Mouse (Mus musculus): Measurements from ENCODE around the gene Med12l. TPM values are rescaled to one million over a fixed set of nuclear protein-coding genes. Genes with fewer than 3 reads are reported as not detected.

Med12l gene
- total RNA-seq, 2 experiments from 2014 or later = 21.7 TPM

DNA sequence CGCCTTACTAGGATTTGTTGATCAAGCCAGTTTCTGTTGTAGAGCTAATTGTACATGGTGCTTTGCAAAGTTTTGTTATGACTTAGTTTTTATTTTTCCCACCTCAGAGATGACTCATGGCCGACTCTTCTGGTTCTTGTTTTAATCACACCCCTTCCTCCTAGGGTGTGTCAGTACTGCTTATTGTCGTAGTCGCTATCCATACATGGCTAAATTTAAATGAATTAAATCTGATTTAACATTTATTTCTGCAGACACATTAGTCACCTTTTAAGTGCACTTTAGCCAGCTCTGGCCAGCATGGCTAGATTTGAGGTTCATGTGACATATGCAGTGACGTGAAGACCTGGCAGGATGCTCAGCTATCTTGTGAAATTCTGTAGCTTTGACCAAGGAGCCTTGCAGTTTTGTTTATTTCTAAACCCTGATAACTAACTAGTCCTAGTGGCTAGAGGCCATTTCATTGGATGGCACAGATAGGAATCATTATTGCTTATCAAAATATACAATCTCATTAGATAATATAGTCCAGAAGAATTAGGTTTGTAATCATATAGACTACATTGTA is 291.0 kb downstream of the Med12l start:
- DNase-seq (ENCODE audit: low spot score in 2 of 2) = no peak

GRCm38 (mm10) chr3:59297653-59298052 is 292.0 kb downstream of the Med12l start:
- no peak for DNase-seq (ENCODE audit: low spot score in 2 of 2)

- DNase-seq (ENCODE audit: low spot score in 2 of 2) = no peak
Observed at GRCm38 (mm10) chr3:59304944-59305343, 299.3 kb downstream of the Med12l start.

- DNase-seq (ENCODE audit: low spot score in 2 of 2) = no peak
Observed at GRCm38 (mm10) chr3:59305518-59305917, 299.9 kb downstream of the Med12l start.

- no peak for DNase-seq (ENCODE audit: low spot score in 2 of 2)
Observed at GRCm38 (mm10) chr3:59312610-59313009, 307.0 kb downstream of the Med12l start.

DNA sequence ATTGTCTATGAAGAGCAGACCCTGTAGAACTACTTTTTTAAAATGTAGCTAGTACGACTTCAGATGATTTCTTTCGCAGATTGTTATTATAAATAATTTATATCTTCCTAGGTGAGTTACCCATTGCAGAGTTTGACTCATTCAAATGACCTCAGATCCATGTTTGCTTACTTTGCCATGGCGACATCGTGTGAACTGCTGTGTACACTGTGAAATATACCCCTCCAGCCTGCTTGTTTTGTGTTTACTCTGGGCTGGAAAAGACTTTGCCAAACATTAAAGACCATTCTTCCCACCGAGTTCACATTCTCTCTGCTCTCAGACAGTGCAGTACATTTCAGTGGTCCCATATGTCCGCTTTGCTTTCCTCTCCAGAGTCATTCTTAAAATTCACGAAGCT is 310.5 kb downstream of the Med12l start:
- no peak for DNase-seq (ENCODE audit: low spot score in 2 of 2)

DNA sequence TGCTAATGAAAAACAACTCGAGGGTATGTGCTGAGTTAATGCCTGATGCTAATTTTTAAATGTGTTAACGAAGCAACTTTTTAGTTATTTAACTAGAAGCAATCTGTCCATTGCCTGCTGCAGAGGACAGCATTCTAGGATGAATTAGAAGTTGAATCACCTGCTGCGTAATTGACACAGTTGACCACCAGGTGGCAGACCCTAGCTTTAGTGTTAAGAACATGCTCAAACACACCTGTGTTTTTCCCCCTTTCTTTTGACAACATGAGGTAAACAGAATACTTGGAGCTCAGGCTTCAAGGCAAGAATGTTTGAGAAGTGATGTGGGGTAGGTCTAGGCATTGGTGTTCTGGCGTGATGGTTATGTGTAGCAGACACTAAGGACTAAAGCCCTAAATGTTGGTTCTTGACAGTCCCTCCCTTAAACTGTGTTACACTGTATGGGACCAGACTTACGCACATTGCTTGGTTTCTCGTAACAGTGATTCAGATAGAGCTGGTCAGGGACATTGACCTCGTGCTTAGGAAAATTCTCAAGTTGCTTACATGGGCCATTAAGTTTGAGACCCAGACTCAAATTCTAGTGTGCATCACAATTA is 315.8 kb downstream of the Med12l start:
- peak in 1 of 2 experiments; percentile 19 for DNase-seq (ENCODE audit: low spot score in 2 of 2)

- DNase-seq (ENCODE audit: low spot score in 2 of 2) = no peak
Observed at GRCm38 (mm10) chr3:59328526-59328925, 322.9 kb downstream of the Med12l start.

- DNase-seq (ENCODE audit: low spot score in 2 of 2) = no peak
Observed at GRCm38 (mm10) chr3:59341647-59342427, 336.2 kb downstream of the Med12l start.

GRCm38 (mm10) chr3:59343026-59343425 is 337.4 kb downstream of the Med12l start:
- DNase-seq (ENCODE audit: low spot score in 2 of 2) = no peak

GRCm38 (mm10) chr3:59344065-59344905 is 338.7 kb downstream of the Med12l start, which contains the start of gene Igsf10:
Igsf10 (minus strand) TSS chr3:59344394.
- DNase-seq (ENCODE audit: low spot score in 2 of 2) = peak in 1 of 2 experiments; percentile 10

DNA sequence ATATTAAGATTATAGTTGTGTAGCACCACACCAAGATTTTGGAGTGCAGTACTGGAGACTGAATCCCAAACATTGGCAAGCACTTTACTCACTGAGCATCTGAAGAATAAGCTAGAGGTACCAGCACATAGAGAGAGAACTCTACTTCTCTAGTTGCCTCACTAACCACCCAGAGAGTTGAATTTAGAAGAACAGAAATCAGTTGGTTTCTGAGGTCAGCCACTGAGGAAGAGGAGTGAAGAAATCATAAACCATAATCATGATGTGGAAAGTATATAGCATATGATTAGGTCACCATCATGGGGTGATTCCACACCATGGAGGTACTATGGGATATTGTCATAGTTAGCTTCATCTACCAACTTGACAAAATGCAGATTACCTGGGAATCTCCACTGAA is 346.1 kb downstream of the Med12l start:
- no peak for DNase-seq (ENCODE audit: low spot score in 2 of 2)

- DNase-seq (ENCODE audit: low spot score in 2 of 2) = no peak
Observed at GRCm38 (mm10) chr3:59354156-59354555, 348.5 kb downstream of the Med12l start.

- DNase-seq (ENCODE audit: low spot score in 2 of 2) = no peak
Observed at GRCm38 (mm10) chr3:59360102-59360501, 354.5 kb downstream of the Med12l start.

- no peak for DNase-seq (ENCODE audit: low spot score in 2 of 2)
Observed at GRCm38 (mm10) chr3:59361895-59362294, 356.3 kb downstream of the Med12l start.

Other genes starting within 250 kb of the Med12l start
- not detected for gene Mindy4b-ps, start 183.5 kb upstream of the Med12l start, total RNA-seq (2021)
- not detected for gene Clrn1, start 120.5 kb upstream of the Med12l start, total RNA-seq (2021)
- gene Gpr171, start 96.0 kb downstream of the Med12l start, total RNA-seq (2021) = under 1 TPM in 1 of 2 experiments, not detected in 1; 0.17 TPM
- gene P2ry14, start 147.8 kb downstream of the Med12l start, total RNA-seq (2021) = 10 to 100 TPM; 12.2 to 13.9 TPM
- gene Gpr87, start 189.3 kb downstream of the Med12l start, total RNA-seq (2021) = not detected
- 1 to 10 TPM in 1 of 2 experiments, under 1 TPM in 1; 0.92 to 1.4 TPM for gene P2ry13, start 205.1 kb downstream of the Med12l start, total RNA-seq (2021)

Measured in adrenal gland, postnatal 4 days (tissue).